Mouse (Mus musculus) limb, embryonic 15.5 days (tissue): Measurements from ENCODE around the gene Gar1. TPM values are rescaled to one million over a fixed set of nuclear protein-coding genes. Genes with fewer than 3 reads are reported as not detected.

ENCODE experiments used
- ATAC-seq: fragments of 200-750 bp; cut with Nextera tagmentation; 2 replicates; pipeline ENCODE4 v1.8.0; 2017; ENCODE audit warnings: low read depth, moderate TSS enrichment; ENCODE audit not compliant: insufficient number of reproducible peaks, low FRiP score, low TSS enrichment
- H3K27ac ChIP-seq: fragments of 300-500 bp; sonication (generic); 2 replicates; pipeline ENCODE4 v1.5.1; 2015; ENCODE audit warnings: moderate library complexity, mild to moderate bottlenecking, inconsistent platforms
- H3K27me3 ChIP-seq: fragments of 300-500 bp; sonication (generic); 2 replicates; pipeline ENCODE4 v1.6.1; 2015; ENCODE audit warnings: inconsistent platforms
- H3K36me3 ChIP-seq: fragments of 300-500 bp; sonication (generic); 2 replicates; pipeline ENCODE4 v1.6.1; 2015; ENCODE audit warnings: inconsistent platforms
- H3K4me1 ChIP-seq: fragments of 300-500 bp; sonication (generic); 2 replicates; pipeline ENCODE4 v1.6.1; 2015; ENCODE audit warnings: inconsistent platforms
- H3K4me2 ChIP-seq: fragments of 300-500 bp; sonication (generic); 2 replicates; pipeline ENCODE4 v1.6.1; 2015; ENCODE audit warnings: mild to moderate bottlenecking, inconsistent platforms
- H3K4me3 ChIP-seq: fragments of 300-500 bp; sonication (generic); 2 replicates; pipeline ENCODE4 v1.5.1; 2015; ENCODE audit warnings: mild to moderate bottlenecking, inconsistent platforms
- H3K9ac ChIP-seq: fragments of 300-500 bp; sonication (generic); 2 replicates; pipeline ENCODE4 v1.6.1; 2015; ENCODE audit warnings: inconsistent platforms
- H3K9me3 ChIP-seq: fragments of 300-500 bp; sonication (generic); 2 replicates; pipeline ENCODE4 v1.6.1; 2016; ENCODE audit warnings: inconsistent platforms
- WGBS: fragments of 180-500 bp; shearing (Covaris S2); methylation state at CpG from one replicate; pipeline ENCODE4 v1.1.7; 2015; 5-methylcytosine and 5-hydroxymethylcytosine counted together
- polyA plus RNA-seq: library from polyadenylated mRNA; unstranded; fragments of >200 nt; fragmentation: Nextera tagmentation; extraction: Ambion mirVana; gene quantifications from 2 replicates; pipeline ENCODE4 v1.2.1, GENCODE M21; 2015

Gene Gar1
- polyA plus RNA-seq, 1 experiment from 2014 or later: 72.5 TPM

DNA sequence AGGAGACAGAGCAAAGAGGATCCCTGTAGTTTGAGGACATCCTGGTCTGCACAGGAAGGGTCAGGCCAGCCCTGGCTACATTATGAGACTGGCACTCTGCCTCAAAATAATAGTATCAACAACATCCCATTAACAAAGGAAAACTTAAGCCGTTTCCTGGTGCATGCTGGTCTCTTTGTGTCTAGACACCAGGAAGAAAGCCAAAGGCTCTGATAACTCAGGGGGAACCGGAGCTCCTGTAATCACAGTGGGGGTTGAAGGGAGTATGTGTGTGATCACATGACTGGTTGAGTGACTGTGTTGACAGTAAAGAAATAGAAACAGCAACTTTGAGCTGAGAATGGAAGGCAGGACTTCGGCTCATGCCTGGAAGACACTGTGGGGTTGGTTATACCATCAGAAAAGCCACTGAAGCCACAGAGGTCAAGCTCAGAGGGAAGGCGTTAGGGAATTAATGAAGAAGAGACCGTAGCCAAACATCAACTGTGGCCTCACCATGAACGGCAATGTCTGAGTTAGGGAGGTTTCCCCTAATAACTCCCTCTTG lies 4.3 kb upstream of the Gar1 start, which contains the start of gene Cfi:
TSS of gene Cfi (plus strand) at position 497 of the 547 bp plus-strand sequence.
- Histone ChIP-seq H3K27ac (no peak within 1 kb of the TSS), H3K36me3 (no peaks in the 10 kb centered on the region), H3K4me3 (no peak within 1 kb of the TSS), H3K4me2 (no peak within 1 kb of the TSS), H3K9ac (no peak within 1 kb of the TSS), H3K27me3 (no peaks in the 10 kb centered on the region; the same call in 1 of the 2 replicates), H3K9me3 (no peaks in the 10 kb centered on the region), H3K4me1 (no peaks in the 10 kb centered on the region)
- WGBS: 67% methylated on average over 6 of the region's 6 CpGs
- ATAC-seq: no peak

DNA sequence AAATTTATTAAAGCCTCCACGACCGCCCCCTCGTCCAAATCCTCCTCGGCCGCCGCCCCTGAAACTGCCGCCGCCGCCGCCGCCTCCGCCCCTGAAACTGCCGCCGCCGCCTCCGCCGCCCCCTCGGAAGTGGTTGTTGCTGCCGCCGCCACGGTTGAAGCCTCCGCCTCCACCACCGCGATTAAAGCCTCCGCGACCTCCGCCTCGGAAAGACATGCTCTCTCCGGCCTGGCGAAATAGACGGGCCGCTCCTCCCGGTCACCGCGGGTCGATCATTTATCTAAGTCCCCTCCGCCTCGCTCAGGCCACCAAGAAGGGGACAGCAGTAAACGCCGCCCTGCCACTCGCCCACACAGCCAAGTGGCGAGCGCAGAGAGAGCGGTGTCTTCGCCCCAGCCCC lies 570 bp downstream of the Gar1 start:
- no peaks in the 10 kb centered on the region; the same call in 1 of the 2 replicates for H3K27me3 ChIP-seq
- H3K4me3 ChIP-seq: peak overlapping the region; percentile 99
- H3K4me2 ChIP-seq: peak overlapping the region; percentile 75
- peak overlapping the region; percentile 93 for H3K27ac ChIP-seq
- H3K9ac ChIP-seq: peak overlapping the region; percentile 79
- WGBS: under 1% methylated on average over 45 of the region's 45 CpGs
- no peak for ATAC-seq
- H3K4me1 ChIP-seq: peaks cover 8% of the 10 kb centered on the region
- H3K36me3 ChIP-seq: peaks cover 24% of the 10 kb centered on the region
- no peaks in the 10 kb centered on the region for H3K9me3 ChIP-seq

DNA sequence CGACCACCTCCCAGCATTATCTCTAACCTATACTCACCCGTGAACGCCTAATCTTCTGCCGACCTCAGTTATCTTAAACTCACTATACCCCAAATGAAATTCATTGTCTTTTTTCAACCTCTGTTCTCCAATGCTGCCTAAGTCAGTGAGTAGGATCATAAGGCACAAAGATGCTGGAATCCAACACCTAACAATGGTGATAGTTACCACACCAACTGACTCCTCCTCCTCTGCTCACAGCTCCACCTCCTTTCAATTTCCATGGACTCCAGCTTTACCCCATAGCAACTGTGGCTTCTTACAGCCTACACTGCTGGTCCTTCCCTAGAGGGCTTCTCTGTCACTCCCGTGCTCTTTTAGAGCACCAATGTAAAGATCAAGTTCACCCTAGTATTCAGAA lies 3.5 kb downstream of the Gar1 start:
- Histone ChIP-seq H3K36me3 (peaks cover 42% of the 10 kb centered on the region), H3K4me2 (no peak overlapping the region), H3K9ac (no peak overlapping the region), H3K4me3 (no peak overlapping the region), H3K27ac (no peak overlapping the region), H3K27me3 (no peaks in the 10 kb centered on the region), H3K4me1 (peaks cover 8% of the 10 kb centered on the region), H3K9me3 (no peaks in the 10 kb centered on the region)
- ATAC-seq: no peak
- 96% methylated on average over 5 of the region's 5 CpGs for WGBS

DNA sequence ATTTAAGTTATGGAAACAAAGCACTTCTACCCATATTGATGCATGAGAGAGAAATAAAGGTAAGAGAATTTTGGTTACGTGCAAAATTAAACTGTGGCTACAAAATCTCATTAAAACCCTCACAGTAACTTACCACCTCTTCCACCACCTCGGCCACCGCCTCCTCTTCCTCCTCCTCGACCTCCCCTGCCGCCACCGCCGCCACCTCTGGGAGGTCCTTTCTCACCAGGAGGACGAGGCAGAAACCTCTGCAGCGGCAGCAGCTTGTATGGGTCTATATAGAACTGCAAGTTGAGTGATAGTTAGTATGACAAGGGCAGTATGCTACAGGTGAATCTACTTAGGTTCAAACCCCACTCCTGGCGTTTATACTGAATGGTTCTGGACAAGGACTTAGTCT lies 4.5 kb downstream of the Gar1 start:
- H3K36me3 ChIP-seq: peaks cover 42% of the 10 kb centered on the region
- H3K9me3 ChIP-seq: no peaks in the 10 kb centered on the region
- H3K4me1 ChIP-seq: peaks cover 8% of the 10 kb centered on the region
- no peak overlapping the region for H3K27ac ChIP-seq
- H3K4me2 ChIP-seq: no peak overlapping the region
- H3K9ac ChIP-seq: no peak overlapping the region
- no peak overlapping the region for H3K4me3 ChIP-seq
- no peak for ATAC-seq
- WGBS: 92% methylated on average over 10 of the region's 10 CpGs
- H3K27me3 ChIP-seq: no peaks in the 10 kb centered on the region

DNA sequence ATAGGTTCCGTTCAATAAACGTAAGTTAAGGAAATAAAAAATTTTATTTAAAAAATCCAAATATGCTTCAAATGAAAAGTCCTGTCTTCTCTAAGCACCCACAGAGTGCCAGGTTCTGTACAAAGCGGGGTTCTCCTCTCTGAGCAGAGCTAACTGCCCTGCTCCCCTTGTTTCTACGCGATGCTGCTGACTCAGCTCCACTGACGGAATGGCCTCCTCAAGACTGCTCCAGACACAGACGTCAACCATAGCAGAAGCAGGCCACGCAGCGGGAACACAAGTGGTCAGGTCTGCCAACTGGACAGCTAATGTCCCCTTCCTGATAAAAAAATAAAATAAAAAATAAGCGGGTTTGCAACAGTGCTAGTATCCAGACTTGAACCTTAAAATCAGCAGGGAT lies 6.3 kb downstream of the Gar1 start:
- H3K4me2 ChIP-seq: no peak overlapping the region
- ATAC-seq: no peak
- H3K4me3 ChIP-seq: no peak overlapping the region
- H3K9me3 ChIP-seq: no peaks in the 10 kb centered on the region
- 91% methylated on average over 10 of the region's 10 CpGs for WGBS
- H3K36me3 ChIP-seq: peaks cover 42% of the 10 kb centered on the region
- no peak overlapping the region for H3K9ac ChIP-seq
- H3K27me3 ChIP-seq: no peaks in the 10 kb centered on the region
- no peak overlapping the region for H3K27ac ChIP-seq
- H3K4me1 ChIP-seq: peaks cover 6% of the 10 kb centered on the region

DNA sequence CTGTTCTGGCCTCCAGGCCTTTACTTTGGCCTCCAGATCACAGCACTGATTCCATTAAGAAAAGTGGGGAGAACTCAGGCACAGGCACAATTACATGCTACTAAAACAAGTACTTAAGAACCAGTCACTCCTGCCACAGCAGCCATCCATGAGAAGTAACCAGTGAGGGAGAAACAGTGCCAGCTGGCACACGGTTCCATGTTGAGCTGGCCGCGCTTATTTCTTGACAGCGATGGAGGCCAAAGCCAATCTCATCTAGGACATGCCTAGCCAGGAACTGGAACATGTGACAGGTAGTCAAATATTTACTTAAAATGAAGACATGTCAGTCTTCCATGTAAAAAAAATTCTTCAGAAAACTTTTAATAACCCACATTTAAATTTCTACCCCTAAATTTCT lies 7.0 kb downstream of the Gar1 start:
- Histone ChIP-seq H3K4me1 (no peaks in the 10 kb centered on the region), H3K36me3 (peaks cover 42% of the 10 kb centered on the region), H3K27ac (no peak overlapping the region), H3K27me3 (no peaks in the 10 kb centered on the region), H3K9ac (no peak overlapping the region), H3K4me3 (no peak overlapping the region), H3K9me3 (no peaks in the 10 kb centered on the region), H3K4me2 (no peak overlapping the region)
- 90% methylated on average over 4 of the region's 4 CpGs for WGBS
- no peak for ATAC-seq

DNA sequence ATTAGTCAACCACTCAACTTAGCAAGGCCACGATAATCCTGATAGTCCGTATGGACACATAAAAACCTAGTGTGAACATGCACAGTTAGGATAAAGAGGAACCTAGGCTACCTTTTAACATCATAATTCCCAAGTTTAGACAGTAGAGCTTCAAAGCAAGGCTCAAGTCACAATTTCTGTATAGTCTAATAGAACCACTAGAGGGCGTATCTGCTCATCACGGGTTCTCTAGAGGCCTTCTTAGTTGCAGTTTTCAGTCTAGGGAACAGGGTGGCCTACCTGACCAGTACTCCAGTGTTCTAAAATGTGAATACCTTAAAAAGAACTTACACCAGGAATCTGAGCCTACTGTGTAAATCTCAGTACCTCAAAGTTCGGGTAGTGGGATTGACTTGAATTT lies 7.9 kb downstream of the Gar1 start:
- Histone ChIP-seq H3K9me3 (no peaks in the 10 kb centered on the region), H3K4me1 (no peaks in the 10 kb centered on the region), H3K9ac (no peak overlapping the region), H3K4me3 (no peak overlapping the region), H3K36me3 (peaks cover 39% of the 10 kb centered on the region), H3K4me2 (no peak overlapping the region), H3K27me3 (no peaks in the 10 kb centered on the region), H3K27ac (no peak overlapping the region)
- ATAC-seq: no peak
- WGBS: 58% methylated on average over 5 of the region's 5 CpGs

DNA sequence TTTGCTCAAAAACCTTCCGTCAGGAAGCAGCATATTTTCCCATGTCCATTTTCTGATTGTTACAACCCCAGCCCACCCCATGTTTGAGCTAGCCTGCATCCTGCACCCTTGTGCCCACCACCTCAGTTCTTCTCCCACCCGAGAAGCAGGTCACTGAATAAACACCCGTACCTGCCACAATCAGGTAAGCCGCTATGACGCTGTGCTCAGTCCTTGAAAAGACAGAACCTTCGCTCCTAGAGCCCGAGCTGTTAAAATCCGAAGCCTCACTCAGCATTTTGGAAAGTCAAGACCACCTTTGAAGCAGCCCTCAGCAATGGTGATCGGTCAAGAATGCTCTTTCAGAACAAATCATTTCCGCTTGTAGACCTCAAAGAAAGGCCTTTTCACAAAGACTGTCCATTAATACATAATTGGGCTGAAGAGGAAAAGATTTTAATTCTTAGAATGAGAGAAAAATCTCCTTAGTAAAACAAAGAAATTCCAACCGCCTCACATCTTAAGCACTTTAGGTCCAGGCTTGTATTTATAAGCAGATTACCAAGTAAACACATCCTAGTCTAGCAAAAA lies 8.9 kb downstream of the Gar1 start, which contains the start of gene Rrh:
TSS of gene Rrh (minus strand) at position 382 of the 570 bp plus-strand sequence.
- WGBS: 94% methylated on average over 11 of the region's 11 CpGs
- ATAC-seq: no peak

DNA sequence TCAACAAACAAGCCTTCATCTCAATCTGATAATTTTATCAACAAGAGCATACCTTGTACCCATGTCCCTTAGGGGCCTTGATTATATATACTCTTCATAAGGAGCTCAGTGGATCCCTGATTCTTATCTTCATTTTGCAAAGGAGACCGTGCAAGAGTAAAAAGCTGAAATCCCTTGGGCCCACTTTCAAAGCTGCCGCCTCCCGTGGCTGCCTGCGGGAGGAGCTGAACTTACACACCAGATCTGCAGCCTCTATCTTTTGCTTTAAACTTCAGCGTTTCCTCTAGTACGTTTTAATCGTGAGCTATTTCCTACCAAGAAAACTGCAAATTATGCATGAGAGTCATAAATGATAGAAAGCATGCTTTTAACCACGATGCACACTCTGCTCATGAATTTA lies 9.5 kb downstream of the Gar1 start:
- no peaks in the 10 kb centered on the region for H3K9me3 ChIP-seq
- H3K27me3 ChIP-seq: no peaks in the 10 kb centered on the region
- no peak overlapping the region for H3K4me2 ChIP-seq
- H3K9ac ChIP-seq: no peak overlapping the region
- no peak overlapping the region for H3K4me3 ChIP-seq
- H3K36me3 ChIP-seq: peaks cover 27% of the 10 kb centered on the region
- no peak for ATAC-seq
- 77% methylated on average over 8 of the region's 8 CpGs for WGBS
- no peaks in the 10 kb centered on the region for H3K4me1 ChIP-seq
- H3K27ac ChIP-seq: no peak overlapping the region

More for the DNA sequence above, 8.9 kb downstream of the Gar1 start, which contains the start of gene Rrh:
- H3K9ac ChIP-seq: no peak within 1 kb of the TSS
- no peak within 1 kb of the TSS for H3K4me3 ChIP-seq
- H3K4me2 ChIP-seq: no peak within 1 kb of the TSS
- H3K27ac ChIP-seq: no peak within 1 kb of the TSS
- H3K4me1 ChIP-seq: no peaks in the 10 kb centered on the region
- H3K36me3 ChIP-seq: peaks cover 29% of the 10 kb centered on the region
- H3K9me3 ChIP-seq: no peaks in the 10 kb centered on the region
- no peaks in the 10 kb centered on the region for H3K27me3 ChIP-seq

DNA sequence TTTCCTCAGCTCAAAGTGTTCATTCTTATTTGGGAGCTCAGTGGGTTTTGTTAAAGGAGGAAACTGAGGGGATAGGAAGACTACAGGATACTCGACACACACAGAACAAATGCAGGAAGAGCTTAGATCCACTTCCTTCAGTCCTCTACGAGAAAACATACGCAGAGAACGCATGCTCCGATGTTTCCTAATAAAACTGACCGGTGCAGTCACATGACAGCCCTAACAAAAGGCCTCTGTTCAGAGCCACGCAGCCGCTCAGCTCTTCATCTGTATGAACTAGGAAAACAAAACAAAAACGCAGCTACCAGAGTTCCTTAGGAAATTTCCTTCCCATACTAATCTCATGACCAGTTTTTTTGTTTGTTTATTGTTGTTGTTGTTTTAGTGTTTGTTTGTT lies 10.3 kb downstream of the Gar1 start:
- Histone ChIP-seq H3K4me2 (no peak overlapping the region), H3K27ac (no peak overlapping the region), H3K4me3 (no peak overlapping the region), H3K9me3 (no peaks in the 10 kb centered on the region), H3K27me3 (no peaks in the 10 kb centered on the region), H3K9ac (no peak overlapping the region), H3K36me3 (peaks cover 19% of the 10 kb centered on the region), H3K4me1 (no peaks in the 10 kb centered on the region)
- WGBS: 63% methylated on average over 9 of the region's 9 CpGs
- ATAC-seq: no peak

DNA sequence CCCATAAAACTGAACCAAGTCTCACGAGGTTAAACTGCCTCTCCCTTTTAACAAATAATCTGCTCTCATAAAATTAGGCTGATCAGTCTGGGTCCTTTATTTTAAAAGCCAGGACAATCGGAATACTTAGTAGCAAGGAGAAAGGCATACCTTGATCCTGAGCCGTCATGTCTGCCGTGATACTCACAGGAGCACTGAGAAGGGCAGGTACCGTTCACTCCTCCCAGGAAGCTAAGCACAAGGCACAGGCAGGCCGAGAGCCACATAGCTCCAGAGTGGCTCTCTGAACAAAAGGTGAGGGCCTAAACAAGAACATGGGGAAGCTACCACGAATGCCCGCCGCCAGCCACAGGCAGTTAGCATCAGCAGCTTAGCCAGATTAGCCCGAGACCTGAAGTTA lies 27.4 kb downstream of the Gar1 start, which contains the start of gene Lrit3:
TSS of gene Lrit3 (minus strand) at position 266 of the 400 bp plus-strand sequence.
- Histone ChIP-seq H3K36me3 (no peaks in the 10 kb centered on the region), H3K4me3 (no peak within 1 kb of the TSS), H3K27me3 (no peaks in the 10 kb centered on the region), H3K4me2 (no peak within 1 kb of the TSS), H3K9ac (no peak within 1 kb of the TSS), H3K27ac (no peak within 1 kb of the TSS), H3K9me3 (no peaks in the 10 kb centered on the region), H3K4me1 (no peaks in the 10 kb centered on the region)
- 76% methylated on average over 10 of the region's 10 CpGs for WGBS
- ATAC-seq: no peak

DNA sequence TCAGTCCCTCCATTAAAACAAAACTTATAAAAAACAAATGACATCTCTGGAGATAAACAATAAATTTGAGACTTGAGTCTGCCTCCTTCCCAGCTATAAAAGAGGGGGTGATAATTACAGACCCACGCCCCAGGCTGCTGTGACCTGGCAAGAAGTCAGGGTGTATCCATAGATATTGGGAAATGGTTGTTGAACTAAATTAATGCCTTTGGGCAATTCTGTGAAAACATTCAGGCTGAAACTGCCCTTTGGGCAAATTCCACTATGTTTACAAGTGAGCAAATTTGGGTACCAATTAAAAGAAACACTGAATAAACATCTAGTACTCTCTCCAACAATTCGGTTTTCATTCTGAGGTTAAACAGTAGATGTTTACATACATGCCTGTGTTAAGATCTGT lies 32.2 kb downstream of the Gar1 start:
- Histone ChIP-seq H3K27ac (no peak overlapping the region), H3K4me2 (no peak overlapping the region), H3K9ac (no peak overlapping the region), H3K4me3 (no peak overlapping the region), H3K9me3 (no peaks in the 10 kb centered on the region), H3K27me3 (no peaks in the 10 kb centered on the region), H3K36me3 (no peaks in the 10 kb centered on the region), H3K4me1 (no peaks in the 10 kb centered on the region)
- 57% methylated on average over 2 of the region's 2 CpGs for WGBS
- no peak for ATAC-seq
